Mouse (Mus musculus): ENCODE results near the gene Fam155a.

DNA sequence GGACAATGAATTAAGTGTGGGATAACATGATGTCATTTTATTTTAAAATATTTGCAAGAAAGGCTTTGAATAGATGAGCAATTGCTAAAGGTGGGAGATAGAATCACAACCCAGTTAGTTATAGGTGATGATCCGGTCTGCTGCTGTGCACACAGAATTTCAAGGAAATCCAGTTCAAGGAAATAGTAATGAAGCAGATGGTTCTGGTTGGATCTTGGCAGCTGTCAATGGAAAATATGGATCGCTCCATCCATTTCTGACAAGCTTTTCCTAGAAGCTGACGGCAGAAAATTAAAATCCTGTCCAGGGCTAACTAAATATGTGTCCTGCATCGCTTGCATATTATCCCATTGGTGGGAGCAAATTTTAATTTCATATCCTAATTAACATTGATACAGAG, 61.2 kb downstream of the Fam155a start:
- no peak for TF ChIP-seq MAX (IDR thresholded peaks at IDR 0.05; ENCODE audit: low read depth)
- TF ChIP-seq USF1 (IDR thresholded peaks at IDR 0.05; ENCODE audit: low read depth): no peak
- no peak for TF ChIP-seq E2F4 (IDR thresholded peaks at IDR 0.05; ENCODE audit: insufficient read depth)
- no peak for TF ChIP-seq POLR2A (IDR thresholded peaks at IDR 0.05; ENCODE audit: insufficient read length, low read depth)
- no peak for TF ChIP-seq SRF (IDR thresholded peaks at IDR 0.05; ENCODE audit: control insufficient read depth, insufficient read length, low read depth)
- no peak for TF ChIP-seq MYOD1 (IDR thresholded peaks at IDR 0.05; ENCODE audit: control insufficient read depth in 1 of 3, insufficient read length in 2 of 3, low read depth in 2 of 3)
- TF ChIP-seq POLR2AphosphoS2 (IDR thresholded peaks at IDR 0.05; ENCODE audit: insufficient read length, low read depth): no peak
- no peak for TF ChIP-seq REST (IDR thresholded peaks at IDR 0.05; ENCODE audit: insufficient read depth, insufficient read length)
- no peak for TF ChIP-seq MYOG (IDR thresholded peaks at IDR 0.05; ENCODE audit: control insufficient read depth in 1 of 3, insufficient read depth in 1 of 3, insufficient read length in 2 of 3, low read depth in 2 of 3)

Measured in myocyte (in vitro differentiated cells).